Mouse (Mus musculus) gastrocnemius, postnatal 4 days (tissue): ENCODE results near the gene 5430419D17Rik. TPM values are rescaled to one million over a fixed set of nuclear protein-coding genes. Genes with fewer than 3 reads are reported as not detected.

Experiments used
- DNase-seq, 2 experiments: peaks; one replicate each; pipeline ENCODE4 v3.0.0; 2021 to 2022; ENCODE audit warnings: low spot score in 2 of 2, mixed read lengths in 2 of 2
- long read RNA-seq, 2 experiments: library from polyadenylated mRNA; stranded (forward); transcript quantifications; one replicate each; pipeline ENCODE4 v2.0.0; 2021
- total RNA-seq, 2 experiments: library from RNA; stranded (reverse); gene quantifications; 2 replicates each; pipeline ENCODE4 v1.2.3; 2021

5430419D17Rik gene
- not detected for total RNA-seq
- long read RNA-seq, experiment 1 = 0 reads
- long read RNA-seq, experiment 2 = 0 reads

- DNase-seq = no peak
These were observed at the start of gene 5430419D17Rik for GRCm38 (mm10) chr7:131174121-131174520. TSS of gene 5430419D17Rik (plus strand) at chr7:131174402.

- DNase-seq = no peak
These were observed 44.2 kb upstream of the 5430419D17Rik start for GRCm38 (mm10) chr7:131130021-131130420.

- DNase-seq = no peak
These were observed 41.0 kb upstream of the 5430419D17Rik start for GRCm38 (mm10) chr7:131133181-131133580.

GRCm38 (mm10) chr7:131146214-131146613 lies 28.0 kb upstream of the 5430419D17Rik start, which contains the start of gene 4933402N03Rik:
TSS of gene 4933402N03Rik (minus strand) at chr7:131146314.
- DNase-seq = no peak

- DNase-seq = no peak
These were observed 24.0 kb upstream of the 5430419D17Rik start for GRCm38 (mm10) chr7:131150179-131150578.

GRCm38 (mm10) chr7:131153044-131153443 lies 21.2 kb upstream of the 5430419D17Rik start:
- no peak for DNase-seq

- no peak for DNase-seq
These were observed 12.0 kb upstream of the 5430419D17Rik start for GRCm38 (mm10) chr7:131162251-131162650.

GRCm38 (mm10) chr7:131167771-131168170 lies 6.4 kb upstream of the 5430419D17Rik start:
- no peak for DNase-seq

- no peak for DNase-seq
These were observed 5.1 kb upstream of the 5430419D17Rik start for GRCm38 (mm10) chr7:131169099-131169498.

- DNase-seq = peak in 1 of 2 experiments; percentile 16
These were observed 8.5 kb downstream of the 5430419D17Rik start for GRCm38 (mm10) chr7:131182685-131183084.

- DNase-seq = no peak
These were observed 10.1 kb downstream of the 5430419D17Rik start for GRCm38 (mm10) chr7:131184339-131184738.

- no peak for DNase-seq
These were observed 12.8 kb downstream of the 5430419D17Rik start for GRCm38 (mm10) chr7:131187047-131187446.

GRCm38 (mm10) chr7:131187996-131188395 lies 13.8 kb downstream of the 5430419D17Rik start:
- no peak for DNase-seq

GRCm38 (mm10) chr7:131223086-131223485 lies 48.9 kb downstream of the 5430419D17Rik start:
- no peak for DNase-seq

- no peak for DNase-seq
These were observed 61.9 kb downstream of the 5430419D17Rik start for GRCm38 (mm10) chr7:131236091-131236490.

GRCm38 (mm10) chr7:131244993-131245392 lies 70.8 kb downstream of the 5430419D17Rik start:
- DNase-seq = no peak

- no peak for DNase-seq
These were observed 82.6 kb downstream of the 5430419D17Rik start for GRCm38 (mm10) chr7:131256841-131257240.

- no peak for DNase-seq
These were observed 83.1 kb downstream of the 5430419D17Rik start for GRCm38 (mm10) chr7:131257309-131257708.

GRCm38 (mm10) chr7:131260946-131261345 lies 86.7 kb downstream of the 5430419D17Rik start:
- no peak for DNase-seq

- DNase-seq = no peak
These were observed 90.0 kb downstream of the 5430419D17Rik start for GRCm38 (mm10) chr7:131264251-131264650.

GRCm38 (mm10) chr7:131265851-131266250 lies 91.6 kb downstream of the 5430419D17Rik start:
- no peak for DNase-seq

- no peak for DNase-seq
These were observed 122.9 kb downstream of the 5430419D17Rik start for GRCm38 (mm10) chr7:131297151-131297550.

GRCm38 (mm10) chr7:131303340-131303739 lies 129.1 kb downstream of the 5430419D17Rik start:
- DNase-seq = no peak

- DNase-seq = no peak
These were observed 132.5 kb downstream of the 5430419D17Rik start for GRCm38 (mm10) chr7:131306733-131307132.
